26 mouse cellular contexts compared by ENCODE assay signal in genomic region chr11:113085556-113085955, GRCm38 (mm10).
A peak's percentile ranks its signal among the peaks of the same experiment; 100 is the strongest.
DNase-seq lines count a peak whose midpoint lies in the region; ATAC-seq and TF ChIP-seq lines count a peak whose summit lies in the region.
"Had no signal": no experiment of that assay in that cellular context is flagged by ENCODE, and none has a peak within 500 bp of the region (broad histone marks: within the 10 kb centered on the region; RNA-seq: fewer than 3 reads in every experiment).

No protein-coding gene starts in this region.

- no peaks in the 10 kb centered on the region for H3K36me3 ChIP-seq in limb, embryonic 12.5 days
- no peaks in the 10 kb centered on the region; the same call in 1 of the 2 replicates for H3K36me3 ChIP-seq in limb, embryonic 10.5 days
- H3K36me3 ChIP-seq in intestine, embryonic 15.5 days = no peaks in the 10 kb centered on the region
- no peaks in the 10 kb centered on the region for H3K36me3 ChIP-seq in intestine, postnatal 0 days (ENCODE audit: control insufficient read depth, insufficient read depth)
- no peaks in the 10 kb centered on the region for H3K36me3 ChIP-seq in stomach, embryonic 15.5 days
- H3K36me3 ChIP-seq: heart, embryonic 10.5 days; hindbrain, embryonic 13.5 days; liver, embryonic 13.5 days; midbrain, embryonic 13.5 days had no signal

- H3K4me1 ChIP-seq in limb, embryonic 12.5 days (replicated peaks) = peaks cover 29% of the 10 kb centered on the region
- peaks cover 14% of the 10 kb centered on the region; the same call in 1 of the 2 replicates for H3K4me1 ChIP-seq in limb, embryonic 10.5 days
- peaks cover 23% of the 10 kb centered on the region for H3K4me1 ChIP-seq in intestine, embryonic 15.5 days (replicated peaks)
- 0 out of 2 replicates have a peak, but pooled peaks cover 4% of the 10 kb centered on the region for H3K4me1 ChIP-seq in intestine, postnatal 0 days (replicated peaks; ENCODE audit: control insufficient read depth, insufficient read depth, low read length)
- H3K4me1 ChIP-seq in stomach, embryonic 15.5 days = peaks cover 16% of the 10 kb centered on the region

- no peaks in the 10 kb centered on the region for H3K27me3 ChIP-seq in limb, embryonic 12.5 days
- no peaks in the 10 kb centered on the region for H3K27me3 ChIP-seq in limb, embryonic 10.5 days (ENCODE audit: low read depth, poor library complexity, severe bottlenecking)
- no peaks in the 10 kb centered on the region for H3K27me3 ChIP-seq in intestine, embryonic 15.5 days (replicated peaks)
- no peaks in the 10 kb centered on the region for H3K27me3 ChIP-seq in intestine, postnatal 0 days (replicated peaks; ENCODE audit: control insufficient read depth, insufficient read depth, low read length)
- no peaks in the 10 kb centered on the region for H3K27me3 ChIP-seq in stomach, embryonic 15.5 days (replicated peaks)
- H3K27me3 ChIP-seq: hindbrain, embryonic 13.5 days; liver, embryonic 13.5 days; midbrain, embryonic 13.5 days had no signal

- WGBS in limb, embryonic 12.5 days = 64% methylated on average over 9 of the region's 9 CpGs
- 85% methylated on average over 9 of the region's 9 CpGs for WGBS in limb, embryonic 10.5 days
- 30% methylated on average over 9 of the region's 9 CpGs for WGBS in intestine, embryonic 15.5 days
- WGBS in intestine, postnatal 0 days = 27% methylated on average over 9 of the region's 9 CpGs
- WGBS in stomach, embryonic 15.5 days = 32% methylated on average over 9 of the region's 9 CpGs

- DNase-seq in limb, embryonic 10.5 days (ENCODE audit: low spot score) = no peak
- DNase-seq in cerebellum, adult 9-10 months = no peak
- no peak for DNase-seq in urinary bladder, postnatal 36 days (ENCODE audit: low spot score in 2 of 2)
- DNase-seq: adrenal gland, postnatal 36 days; B cell, adult 2 months; cerebellum, adult 18-20 months; cerebellum, postnatal 14 days; gastrocnemius, postnatal 25 days; heart, adult 11 months; heart, postnatal 4 days; kidney, adult 2 months; kidney, postnatal 4 days; layer of hippocampus, adult 9-11 months; liver, embryonic 13.5 days; lung, adult 18-20 months; thymus, adult 18-20 months; thymus, postnatal 36 days had no signal

- TF ChIP-seq CTCF in intestine, postnatal 0 days (IDR thresholded peaks at IDR 0.05; ENCODE audit: low read depth) = no peak

- H3K4me2 ChIP-seq in limb, embryonic 12.5 days = no peak overlapping the region
- peak overlapping the region; percentile 33 for H3K4me2 ChIP-seq in intestine, embryonic 15.5 days (replicated peaks)
- peak overlapping the region; percentile 32 for H3K4me2 ChIP-seq in intestine, postnatal 0 days (replicated peaks; ENCODE audit: low read depth)
- peak overlapping the region; percentile 31 for H3K4me2 ChIP-seq in stomach, embryonic 15.5 days
- H3K4me2 ChIP-seq: hindbrain, embryonic 13.5 days; liver, embryonic 13.5 days; midbrain, embryonic 13.5 days had no signal

- peak overlapping the region; percentile 50; the same call in 1 of the 2 replicates for H3K27ac ChIP-seq in limb, embryonic 12.5 days
- H3K27ac ChIP-seq in limb, embryonic 10.5 days = no peak overlapping the region
- H3K27ac ChIP-seq in intestine, embryonic 15.5 days = 0 out of 2 replicates have a peak overlapping the region, but pooled peaks have one; percentile 3
- H3K27ac ChIP-seq in intestine, postnatal 0 days (ENCODE audit: low read depth, low read length) = no peak overlapping the region
- no peak overlapping the region for H3K27ac ChIP-seq in stomach, embryonic 15.5 days
- H3K27ac ChIP-seq: heart, embryonic 10.5 days; hindbrain, embryonic 13.5 days; liver, embryonic 13.5 days; macrophage; midbrain, embryonic 13.5 days had no signal

- H3K9me3 ChIP-seq in limb, embryonic 12.5 days = no peaks in the 10 kb centered on the region
- no peaks in the 10 kb centered on the region for H3K9me3 ChIP-seq in limb, embryonic 10.5 days (replicated peaks)
- no peaks in the 10 kb centered on the region for H3K9me3 ChIP-seq in intestine, embryonic 15.5 days
- no peaks in the 10 kb centered on the region for H3K9me3 ChIP-seq in intestine, postnatal 0 days (ENCODE audit: control insufficient read depth)
- H3K9me3 ChIP-seq in stomach, embryonic 15.5 days = no peaks in the 10 kb centered on the region
- H3K9me3 ChIP-seq: heart, embryonic 10.5 days; hindbrain, embryonic 13.5 days; liver, embryonic 13.5 days; midbrain, embryonic 13.5 days had no signal

- no peak overlapping the region for H3K4me3 ChIP-seq in limb, embryonic 12.5 days (replicated peaks)
- no peak overlapping the region for H3K4me3 ChIP-seq in limb, embryonic 10.5 days
- no peak overlapping the region for H3K4me3 ChIP-seq in intestine, embryonic 15.5 days (replicated peaks)
- H3K4me3 ChIP-seq in intestine, postnatal 0 days (ENCODE audit: low read depth, low read length) = no peak overlapping the region
- no peak overlapping the region for H3K4me3 ChIP-seq in stomach, embryonic 15.5 days (replicated peaks)
- H3K4me3 ChIP-seq: heart, embryonic 10.5 days; hindbrain, embryonic 13.5 days; liver, embryonic 13.5 days; midbrain, embryonic 13.5 days had no signal

- H3K9ac ChIP-seq in limb, embryonic 12.5 days (replicated peaks) = no peak overlapping the region
- no peak overlapping the region for H3K9ac ChIP-seq in intestine, embryonic 15.5 days
- no peak overlapping the region for H3K9ac ChIP-seq in intestine, postnatal 0 days (ENCODE audit: low read depth, low read length)
- H3K9ac ChIP-seq in stomach, embryonic 15.5 days = no peak overlapping the region
- H3K9ac ChIP-seq: hindbrain, embryonic 13.5 days; liver, embryonic 13.5 days; midbrain, embryonic 13.5 days had no signal

- no peak for ATAC-seq in limb, embryonic 12.5 days (ENCODE audit: insufficient number of reproducible peaks, insufficient read depth, low FRiP score, low TSS enrichment, low read depth)
- ATAC-seq in intestine, embryonic 15.5 days = peak; percentile 19; the same call in 1 of the 2 replicates
- ATAC-seq in intestine, postnatal 0 days = no peak
- no peak for ATAC-seq in stomach, embryonic 15.5 days (ENCODE audit: insufficient read depth, low FRiP score, low read depth)
- ATAC-seq: forebrain, embryonic 14.5 days; midbrain, embryonic 13.5 days had no signal

Comparison
In these comparisons a context has a peak if more than half of its experiments do, and no peak if none do; other contexts are left out.
1. H3K27ac ChIP-seq: peak in limb, embryonic 12.5 days (single experiment) and intestine, embryonic 15.5 days (single experiment); none in limb, embryonic 10.5 days (single experiment), intestine, postnatal 0 days (single experiment) and stomach, embryonic 15.5 days (single experiment).